Mouse (Mus musculus): ENCODE measurements around the gene Pde2a. TPM values are rescaled to one million over a fixed set of nuclear protein-coding genes. Genes with fewer than 3 reads are reported as not detected.

Pde2a gene
- polyA plus RNA-seq, 1 experiment from 2014 or later: 46.5 TPM

- Histone ChIP-seq H3K4me2 (replicated peaks; ENCODE audit: low read depth, low read length) (no peak overlapping the region), H3K27ac (ENCODE audit: low read length) (no peak overlapping the region), H3K4me3 (ENCODE audit: low read length) (no peak overlapping the region), H3K27me3 (ENCODE audit: insufficient read depth, low read length) (peaks cover 7% of the 10 kb centered on the region; the same call in 1 of the 2 replicates), H3K9ac (replicated peaks; ENCODE audit: low read length) (no peak overlapping the region), H3K9me3 (ENCODE audit: low read length) (no peaks in the 10 kb centered on the region), H3K4me1 (ENCODE audit: insufficient read depth, low read length) (peaks cover 24% of the 10 kb centered on the region), H3K36me3 (ENCODE audit: insufficient read depth, low read length) (no peaks in the 10 kb centered on the region)
- no peak for ATAC-seq (ENCODE audit: low FRiP score, low TSS enrichment)
- whole genome bisulfite sequencing: 63% methylated on average over 5 of the region's 5 CpGs
Observed at GRCm38 (mm10) chr7:101416391-101416790, 5.1 kb upstream of the Pde2a start.

GRCm38 (mm10) chr7:101419013-101419770 is 2.3 kb upstream of the Pde2a start:
- Histone ChIP-seq H3K27me3 (ENCODE audit: insufficient read depth, low read length) (peaks cover 7% of the 10 kb centered on the region; the same call in 1 of the 2 replicates), H3K27ac (ENCODE audit: low read length) (no peak overlapping the region), H3K4me2 (replicated peaks; ENCODE audit: low read depth, low read length) (no peak overlapping the region), H3K36me3 (ENCODE audit: insufficient read depth, low read length) (no peaks in the 10 kb centered on the region), H3K4me1 (ENCODE audit: insufficient read depth, low read length) (peaks cover 19% of the 10 kb centered on the region), H3K9ac (replicated peaks; ENCODE audit: low read length) (no peak overlapping the region), H3K4me3 (ENCODE audit: low read length) (no peak overlapping the region), H3K9me3 (ENCODE audit: low read length) (no peaks in the 10 kb centered on the region)
- WGBS: 5% methylated on average over 27 of the region's 27 CpGs
- ATAC-seq (ENCODE audit: low FRiP score, low TSS enrichment): no peak

- Histone ChIP-seq H3K4me1 (ENCODE audit: insufficient read depth, low read length) (no peaks in the 10 kb centered on the region), H3K4me2 (replicated peaks; ENCODE audit: low read depth, low read length) (no peak overlapping the region), H3K9ac (replicated peaks; ENCODE audit: low read length) (no peak overlapping the region), H3K36me3 (ENCODE audit: insufficient read depth, low read length) (no peaks in the 10 kb centered on the region), H3K4me3 (ENCODE audit: low read length) (no peak overlapping the region), H3K27me3 (ENCODE audit: insufficient read depth, low read length) (peaks cover 7% of the 10 kb centered on the region; the same call in 1 of the 2 replicates), H3K27ac (ENCODE audit: low read length) (no peak overlapping the region), H3K9me3 (ENCODE audit: low read length) (no peaks in the 10 kb centered on the region)
- WGBS: 39% methylated on average over 3 of the region's 3 CpGs
- ATAC-seq (ENCODE audit: low FRiP score, low TSS enrichment): no peak
Observed at GRCm38 (mm10) chr7:101422069-101422468, 578 bp downstream of the Pde2a start.

- no peak for ATAC-seq (ENCODE audit: low FRiP score, low TSS enrichment)
- H3K27me3 ChIP-seq (ENCODE audit: insufficient read depth, low read length): peaks cover 5% of the 10 kb centered on the region; the same call in 1 of the 2 replicates
- 86% methylated on average over 8 of the region's 8 CpGs for WGBS
- H3K9ac ChIP-seq (replicated peaks; ENCODE audit: low read length): no peak overlapping the region
- H3K27ac ChIP-seq (ENCODE audit: low read length): no peak overlapping the region
- no peaks in the 10 kb centered on the region for H3K36me3 ChIP-seq (ENCODE audit: insufficient read depth, low read length)
- H3K4me3 ChIP-seq (ENCODE audit: low read length): no peak overlapping the region
- H3K9me3 ChIP-seq (ENCODE audit: low read length): no peaks in the 10 kb centered on the region
- no peak overlapping the region for H3K4me2 ChIP-seq (replicated peaks; ENCODE audit: low read depth, low read length)
- H3K4me1 ChIP-seq (ENCODE audit: insufficient read depth, low read length): no peaks in the 10 kb centered on the region
Observed at GRCm38 (mm10) chr7:101422646-101423045, 1.2 kb downstream of the Pde2a start.

- 53% methylated on average over 6 of the region's 6 CpGs for WGBS
- Histone ChIP-seq H3K9ac (replicated peaks; ENCODE audit: low read length) (no peak overlapping the region), H3K4me3 (ENCODE audit: low read length) (no peak overlapping the region), H3K9me3 (ENCODE audit: low read length) (no peaks in the 10 kb centered on the region), H3K36me3 (ENCODE audit: insufficient read depth, low read length) (no peaks in the 10 kb centered on the region), H3K27me3 (ENCODE audit: insufficient read depth, low read length) (peaks cover 3% of the 10 kb centered on the region; the same call in 1 of the 2 replicates), H3K4me1 (ENCODE audit: insufficient read depth, low read length) (no peaks in the 10 kb centered on the region), H3K27ac (ENCODE audit: low read length) (no peak overlapping the region), H3K4me2 (replicated peaks; ENCODE audit: low read depth, low read length) (no peak overlapping the region)
- no peak for ATAC-seq (ENCODE audit: low FRiP score, low TSS enrichment)
Observed at GRCm38 (mm10) chr7:101423970-101424369, 2.5 kb downstream of the Pde2a start.

GRCm38 (mm10) chr7:101426692-101427091 is 5.2 kb downstream of the Pde2a start:
- Histone ChIP-seq H3K9me3 (ENCODE audit: low read length) (no peaks in the 10 kb centered on the region), H3K4me1 (ENCODE audit: insufficient read depth, low read length) (no peaks in the 10 kb centered on the region), H3K36me3 (ENCODE audit: insufficient read depth, low read length) (no peaks in the 10 kb centered on the region), H3K4me3 (ENCODE audit: low read length) (no peak overlapping the region), H3K27me3 (ENCODE audit: insufficient read depth, low read length) (no peaks in the 10 kb centered on the region), H3K27ac (ENCODE audit: low read length) (no peak overlapping the region), H3K9ac (replicated peaks; ENCODE audit: low read length) (no peak overlapping the region), H3K4me2 (replicated peaks; ENCODE audit: low read depth, low read length) (no peak overlapping the region)
- ATAC-seq (ENCODE audit: low FRiP score, low TSS enrichment): no peak
- WGBS: 66% methylated on average over 8 of the region's 8 CpGs

- H3K9ac ChIP-seq (replicated peaks; ENCODE audit: low read length): no peak overlapping the region
- no peaks in the 10 kb centered on the region for H3K9me3 ChIP-seq (ENCODE audit: low read length)
- no peak overlapping the region for H3K27ac ChIP-seq (ENCODE audit: low read length)
- H3K4me2 ChIP-seq (replicated peaks; ENCODE audit: low read depth, low read length): no peak overlapping the region
- 19% methylated on average over 2 of the region's 2 CpGs for WGBS
- no peaks in the 10 kb centered on the region for H3K4me1 ChIP-seq (ENCODE audit: insufficient read depth, low read length)
- no peak overlapping the region for H3K4me3 ChIP-seq (ENCODE audit: low read length)
- H3K36me3 ChIP-seq (ENCODE audit: insufficient read depth, low read length): no peaks in the 10 kb centered on the region
- ATAC-seq (ENCODE audit: low FRiP score, low TSS enrichment): no peak
- H3K27me3 ChIP-seq (ENCODE audit: insufficient read depth, low read length): no peaks in the 10 kb centered on the region
Observed at GRCm38 (mm10) chr7:101427736-101428135, 6.2 kb downstream of the Pde2a start.

GRCm38 (mm10) chr7:101435038-101435437 is 13.5 kb downstream of the Pde2a start:
- H3K27ac ChIP-seq (ENCODE audit: low read length): no peak overlapping the region
- ATAC-seq (ENCODE audit: low FRiP score, low TSS enrichment): no peak
- 58% methylated on average over 6 of the region's 6 CpGs for WGBS

GRCm38 (mm10) chr7:101437876-101438275 is 16.4 kb downstream of the Pde2a start:
- no peaks in the 10 kb centered on the region for H3K36me3 ChIP-seq (ENCODE audit: insufficient read depth, low read length)
- no peak overlapping the region for H3K27ac ChIP-seq (ENCODE audit: low read length)
- no peaks in the 10 kb centered on the region for H3K27me3 ChIP-seq (ENCODE audit: insufficient read depth, low read length)
- no peak overlapping the region for H3K4me3 ChIP-seq (ENCODE audit: low read length)
- WGBS: 3% methylated on average over 1 of the region's 1 CpGs
- H3K4me1 ChIP-seq (ENCODE audit: insufficient read depth, low read length): no peaks in the 10 kb centered on the region
- ATAC-seq (ENCODE audit: low FRiP score, low TSS enrichment): no peak
- no peaks in the 10 kb centered on the region for H3K9me3 ChIP-seq (ENCODE audit: low read length)
- no peak overlapping the region for H3K9ac ChIP-seq (replicated peaks; ENCODE audit: low read length)
- H3K4me2 ChIP-seq (replicated peaks; ENCODE audit: low read depth, low read length): no peak overlapping the region

More at GRCm38 (mm10) chr7:101435038-101435437, 13.5 kb downstream of the Pde2a start:
- H3K9me3 ChIP-seq (ENCODE audit: low read length): no peaks in the 10 kb centered on the region
- H3K27me3 ChIP-seq (ENCODE audit: insufficient read depth, low read length): no peaks in the 10 kb centered on the region
- H3K4me3 ChIP-seq (ENCODE audit: low read length): no peak overlapping the region
- H3K36me3 ChIP-seq (ENCODE audit: insufficient read depth, low read length): no peaks in the 10 kb centered on the region
- H3K9ac ChIP-seq (replicated peaks; ENCODE audit: low read length): no peak overlapping the region
- no peaks in the 10 kb centered on the region for H3K4me1 ChIP-seq (ENCODE audit: insufficient read depth, low read length)
- no peak overlapping the region for H3K4me2 ChIP-seq (replicated peaks; ENCODE audit: low read depth, low read length)

- Histone ChIP-seq H3K27me3 (ENCODE audit: insufficient read depth, low read length) (no peaks in the 10 kb centered on the region), H3K4me2 (replicated peaks; ENCODE audit: low read depth, low read length) (no peak overlapping the region), H3K4me1 (ENCODE audit: insufficient read depth, low read length) (no peaks in the 10 kb centered on the region), H3K9me3 (ENCODE audit: low read length) (no peaks in the 10 kb centered on the region), H3K27ac (ENCODE audit: low read length) (no peak overlapping the region), H3K9ac (replicated peaks; ENCODE audit: low read length) (no peak overlapping the region), H3K36me3 (ENCODE audit: insufficient read depth, low read length) (no peaks in the 10 kb centered on the region), H3K4me3 (ENCODE audit: low read length) (no peak overlapping the region)
- WGBS: 65% methylated on average over 10 of the region's 10 CpGs
- no peak for ATAC-seq (ENCODE audit: low FRiP score, low TSS enrichment)
Observed at GRCm38 (mm10) chr7:101443093-101443492, 21.6 kb downstream of the Pde2a start.

Measured in kidney, embryonic 16.5 days (tissue).